Mouse (Mus musculus): ENCODE measurements around the gene Trmt10b.

Gene Trmt10b

GRCm38 (mm10) chr4:45296662-45297564 lies at the start of gene Trmt10b:
TSS of gene Trmt10b (plus strand) at chr4:45297127.
- peak; percentile 81 to 86 for DNase-seq

- no peak for DNase-seq
Observed at GRCm38 (mm10) chr4:45251265-45251664, 45.7 kb upstream of the Trmt10b start.

- DNase-seq: no peak
Observed at GRCm38 (mm10) chr4:45252861-45253262, 44.1 kb upstream of the Trmt10b start.

- DNase-seq: no peak
Observed at GRCm38 (mm10) chr4:45253839-45254601, 42.9 kb upstream of the Trmt10b start.

GRCm38 (mm10) chr4:45259232-45259832 lies 37.6 kb upstream of the Trmt10b start:
- no peak for DNase-seq

GRCm38 (mm10) chr4:45261551-45261950 lies 35.4 kb upstream of the Trmt10b start:
- no peak for DNase-seq

- no peak for DNase-seq
Observed at GRCm38 (mm10) chr4:45267883-45268282, 29.0 kb upstream of the Trmt10b start.

- DNase-seq: no peak
Observed at GRCm38 (mm10) chr4:45271041-45271452, 25.9 kb upstream of the Trmt10b start.

GRCm38 (mm10) chr4:45275770-45276169 lies 21.2 kb upstream of the Trmt10b start:
- no peak for DNase-seq

GRCm38 (mm10) chr4:45279292-45279691 lies 17.6 kb upstream of the Trmt10b start:
- no peak for DNase-seq

- DNase-seq: peak; percentile 50 to 70
Observed at GRCm38 (mm10) chr4:45279981-45280548, 16.9 kb upstream of the Trmt10b start.

- DNase-seq: no peak
Observed at GRCm38 (mm10) chr4:45286318-45286717, 10.6 kb upstream of the Trmt10b start.

GRCm38 (mm10) chr4:45287906-45288305 lies 9.0 kb upstream of the Trmt10b start:
- DNase-seq: no peak

GRCm38 (mm10) chr4:45305536-45305935 lies 8.6 kb downstream of the Trmt10b start:
- DNase-seq: no peak

GRCm38 (mm10) chr4:45308046-45308445 lies 11.1 kb downstream of the Trmt10b start:
- DNase-seq: peak in 1 of 2 experiments; percentile 12

GRCm38 (mm10) chr4:45308606-45309005 lies 11.7 kb downstream of the Trmt10b start:
- DNase-seq: no peak

- no peak for DNase-seq
Observed at GRCm38 (mm10) chr4:45311056-45311455, 14.1 kb downstream of the Trmt10b start.

GRCm38 (mm10) chr4:45320159-45320816 lies 23.4 kb downstream of the Trmt10b start:
- DNase-seq: peak; percentile 87 to 89

GRCm38 (mm10) chr4:45331139-45331538 lies 34.2 kb downstream of the Trmt10b start:
- no peak for DNase-seq

GRCm38 (mm10) chr4:45332466-45332865 lies 35.5 kb downstream of the Trmt10b start:
- no peak for DNase-seq

- DNase-seq: peak in 1 of 2 experiments; percentile 25
Observed at GRCm38 (mm10) chr4:45341226-45341625, 44.3 kb downstream of the Trmt10b start.

- peak; percentile 87 to 95 for DNase-seq
Observed at GRCm38 (mm10) chr4:45341669-45342249, 44.8 kb downstream of the Trmt10b start, which contains the start of gene Dcaf10. TSS of gene Dcaf10 (plus strand) at chr4:45342101.

Measured in cerebellum, adult 18-20 months (tissue).